Mouse (Mus musculus) cortical plate, adult 2 months (tissue): Measurements from ENCODE around the gene Tsen34.

Experiments
- CTCF ChIP-seq: fragments of 200-500 bp; IDR thresholded peaks from 2 replicates; pipeline ENCODE4 v1.5.1; 2011; ENCODE audit warnings: mild to moderate bottlenecking, control low read depth, low read length; ENCODE audit not compliant: insufficient read depth; ENCODE audit errors: extremely low read depth
- POLR2A ChIP-seq: fragments of 200-500 bp; IDR thresholded peaks from 2 replicates; pipeline ENCODE4 v1.6.1; 2011; ENCODE audit warnings: mild to moderate bottlenecking, low read length, control low read depth; ENCODE audit not compliant: insufficient read depth; ENCODE audit errors: extremely low read depth

GRCm38 (mm10) chr7:3676371-3676770, 16.3 kb upstream of the Tsen34 start:
- no peak for TF ChIP-seq CTCF
- no peak for TF ChIP-seq POLR2A
